Mouse (Mus musculus): ENCODE data around the gene Tmem86a.

DNA sequence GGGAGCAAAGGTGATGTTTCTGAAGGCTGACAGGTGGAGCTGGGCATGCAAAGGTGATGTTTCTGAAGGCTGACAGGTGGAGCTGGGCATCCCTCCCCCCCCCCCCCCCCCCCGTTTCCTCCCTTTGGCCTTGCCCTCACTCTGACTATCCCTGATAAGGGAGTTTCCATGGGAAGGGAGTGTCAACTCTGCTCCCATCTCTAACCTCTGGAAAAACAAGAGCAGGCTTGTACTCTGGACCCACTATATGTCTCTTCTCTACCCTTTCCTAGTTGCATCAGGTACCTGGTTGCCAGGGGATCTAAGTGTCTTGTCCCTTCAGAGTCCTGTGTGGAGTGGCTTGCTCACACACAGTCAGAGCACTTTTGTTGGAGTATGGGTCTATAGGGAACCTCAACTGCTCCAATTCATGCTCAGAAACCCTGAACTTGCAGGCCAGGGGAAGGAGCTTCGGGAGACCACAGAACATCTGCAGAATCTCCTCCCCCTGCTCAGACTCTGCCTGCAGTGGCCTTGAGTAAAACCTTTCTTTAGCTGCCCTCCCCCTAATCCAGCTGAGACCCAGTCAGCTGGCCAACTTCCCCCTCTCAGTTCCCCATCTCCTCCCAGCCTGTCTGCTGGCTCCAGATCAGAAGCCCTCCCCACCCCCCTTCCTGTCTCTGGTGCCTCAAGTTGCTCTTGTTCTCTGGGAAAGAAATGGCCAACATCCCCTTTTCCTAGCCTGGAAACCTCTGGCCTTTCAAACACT is 1.2 kb downstream of the Tmem86a start:
- TF ChIP-seq POLR2A (IDR thresholded peaks at IDR 0.05; ENCODE audit: control insufficient read depth, low read depth, low read length) (no peak), CTCF (IDR thresholded peaks at IDR 0.05; ENCODE audit: control insufficient read depth, insufficient read depth, insufficient replicate concordance, low read depth, low read length) (no peak)
